Mouse (Mus musculus): ENCODE results near the gene Clnk.

GRCm38 (mm10) chr5:38702091-38702490, 174.5 kb downstream of the Clnk start:
- TF ChIP-seq CTCF (IDR thresholded peaks at IDR 0.05; ENCODE audit: borderline replicate concordance, control insufficient read depth, extremely low read depth, insufficient read depth, low read length, poor library complexity) (no peak), POLR2A (IDR thresholded peaks at IDR 0.05; ENCODE audit: control insufficient read depth, extremely low read depth, insufficient read depth, low read length, poor library complexity) (no peak)
